Mouse (Mus musculus) CD4-positive, CD25-positive, alpha-beta regulatory T cell, adult 4 months (primary cell): ENCODE measurements around the gene Hspa4. TPM values are rescaled to one million over a fixed set of nuclear protein-coding genes. Genes with fewer than 3 reads are reported as not detected.
"Not testable (repeated sequence)": the region's sequence is repeated elsewhere in the genome, so short reads cannot be mapped to it uniquely, and the experiment has no call there.

Experiments
- ATAC-seq: one replicate; pipeline ENCODE4 v1.8.0; 2017
- polyA plus RNA-seq, 2 experiments: library from polyadenylated mRNA; unstranded; fragments of 100-300 nt; shearing (Covaris generic); gene quantifications; one replicate each; pipeline ENCODE4 v1.2.1; 2017

Hspa4 gene
- polyA plus RNA-seq, 2 experiments from 2014 or later, result 21.1 to 37.6 TPM

GRCm38 (mm10) chr11:53306965-53307364 lies 6.7 kb upstream of the Hspa4 start:
- ATAC-seq, result no peak

GRCm38 (mm10) chr11:53304044-53304840 lies 4.0 kb upstream of the Hspa4 start:
- ATAC-seq, result no peak

GRCm38 (mm10) chr11:53301167-53301515 lies 884 bp upstream of the Hspa4 start:
- no peak for ATAC-seq

- ATAC-seq, result peak; percentile 24
These were observed 517 bp downstream of the Hspa4 start for GRCm38 (mm10) chr11:53299551-53300329.

- ATAC-seq, result no peak
These were observed 2.1 kb downstream of the Hspa4 start for GRCm38 (mm10) chr11:53297947-53298860.

GRCm38 (mm10) chr11:53296880-53297279 lies 3.4 kb downstream of the Hspa4 start:
- ATAC-seq, result no peak

GRCm38 (mm10) chr11:53294441-53294840 lies 5.8 kb downstream of the Hspa4 start:
- no peak for ATAC-seq

GRCm38 (mm10) chr11:53290871-53291270 lies 9.4 kb downstream of the Hspa4 start:
- no peak for ATAC-seq

- ATAC-seq, result not testable (repeated sequence)
These were observed 10.1 kb downstream of the Hspa4 start for GRCm38 (mm10) chr11:53290187-53290586.

- ATAC-seq, result no peak
These were observed 14.4 kb downstream of the Hspa4 start for GRCm38 (mm10) chr11:53285885-53286284.

- ATAC-seq, result no peak
These were observed 21.8 kb downstream of the Hspa4 start for GRCm38 (mm10) chr11:53278411-53278810.

- ATAC-seq, result no peak
These were observed 24.9 kb downstream of the Hspa4 start for GRCm38 (mm10) chr11:53275358-53275757.

- ATAC-seq, result no peak
These were observed 26.9 kb downstream of the Hspa4 start for GRCm38 (mm10) chr11:53273313-53273712.

GRCm38 (mm10) chr11:53269596-53269995 lies 30.7 kb downstream of the Hspa4 start:
- no peak for ATAC-seq

GRCm38 (mm10) chr11:53260556-53260955 lies 39.7 kb downstream of the Hspa4 start:
- no peak for ATAC-seq

- ATAC-seq, result no peak
These were observed 40.2 kb downstream of the Hspa4 start for GRCm38 (mm10) chr11:53260056-53260455.

- ATAC-seq, result no peak
These were observed 41.1 kb downstream of the Hspa4 start for GRCm38 (mm10) chr11:53259047-53259632.

- no peak for ATAC-seq
These were observed 43.3 kb downstream of the Hspa4 start for GRCm38 (mm10) chr11:53256914-53257313.

GRCm38 (mm10) chr11:53254926-53255325 lies 45.3 kb downstream of the Hspa4 start:
- no peak for ATAC-seq

- ATAC-seq, result no peak
These were observed 45.8 kb downstream of the Hspa4 start for GRCm38 (mm10) chr11:53254428-53254827.

- ATAC-seq, result no peak
These were observed 47.8 kb downstream of the Hspa4 start for GRCm38 (mm10) chr11:53252186-53253119.
